Mouse (Mus musculus) intestine, postnatal 0 days (tissue): ENCODE results near the gene Secisbp2. TPM values are rescaled to one million over a fixed set of nuclear protein-coding genes. Genes with fewer than 3 reads are reported as not detected.
"Not testable (repeated sequence)": the region's sequence is repeated elsewhere in the genome, so short reads cannot be mapped to it uniquely, and the experiment has no call there.

Experiments
- ATAC-seq: fragments of 200-750 bp; cut with Nextera tagmentation; 2 replicates; pipeline ENCODE4 v1.8.0; 2017; ENCODE audit warnings: mild to moderate bottlenecking, moderate TSS enrichment, moderate library complexity
- H3K27ac ChIP-seq: fragments of 300-500 bp; sonication (generic); 2 replicates; pipeline ENCODE4 v1.5.1; 2014; ENCODE audit warnings: mild to moderate bottlenecking, low read depth, low read length, moderate library complexity
- H3K27me3 ChIP-seq: fragments of 300-500 bp; sonication (generic); replicated peaks from 2 replicates; pipeline ENCODE4 v1.6.1; 2014; ENCODE audit warnings: low read length, mixed read lengths; ENCODE audit not compliant: control insufficient read depth, insufficient read depth
- H3K36me3 ChIP-seq: fragments of 300-500 bp; sonication (generic); 2 replicates; pipeline ENCODE4 v1.6.1; 2014; ENCODE audit warnings: mild to moderate bottlenecking, moderate library complexity; ENCODE audit not compliant: control insufficient read depth, insufficient read depth
- H3K4me1 ChIP-seq: fragments of 300-500 bp; sonication (generic); replicated peaks from 2 replicates; pipeline ENCODE4 v1.6.1; 2014; ENCODE audit warnings: antibody characterized with exemption, low read length, mixed read lengths; ENCODE audit not compliant: control insufficient read depth, insufficient read depth
- H3K4me2 ChIP-seq: fragments of 300-500 bp; sonication (generic); replicated peaks from 2 replicates; pipeline ENCODE4 v1.6.1; 2014; ENCODE audit warnings: low read depth, mild to moderate bottlenecking, moderate library complexity
- H3K4me3 ChIP-seq: fragments of 300-500 bp; sonication (generic); 2 replicates; pipeline ENCODE4 v1.5.1; 2014; ENCODE audit warnings: low read depth, low read length
- H3K9ac ChIP-seq: fragments of 300-500 bp; sonication (generic); 2 replicates; pipeline ENCODE4 v1.6.1; 2014; ENCODE audit warnings: mild to moderate bottlenecking, low read depth, low read length
- H3K9me3 ChIP-seq: fragments of 300-500 bp; sonication (generic); 2 replicates; pipeline ENCODE4 v1.6.1; 2016; ENCODE audit warnings: mixed run types; ENCODE audit not compliant: control insufficient read depth
- CTCF ChIP-seq: sonication (generic); IDR thresholded peaks from 2 replicates; pipeline ENCODE4 v1.5.1; 2016; ENCODE audit warnings: low read depth, mild to moderate bottlenecking, control low read depth, antibody characterized with exemption, moderate library complexity
- WGBS: fragments of 180-500 bp; shearing (Covaris S2); extraction: QIAGEN DNeasy Blood & Tissue Kit; methylation state at CpG from one replicate; pipeline ENCODE4 v1.1.7; 2014; 5-methylcytosine and 5-hydroxymethylcytosine counted together
- polyA plus RNA-seq: library from polyadenylated mRNA; unstranded; fragments of >200 nt; fragmentation: Nextera tagmentation; extraction: Ambion mirVana; gene quantifications from 2 replicates; pipeline ENCODE4 v1.2.1, GENCODE M21; 2015

Secisbp2 gene
- polyA plus RNA-seq, 1 experiment from 2014 or later, result 20.2 TPM

- no peak for ATAC-seq
- no peak overlapping the region for H3K4me3 ChIP-seq
- no peaks in the 10 kb centered on the region for H3K4me1 ChIP-seq
- H3K27ac ChIP-seq, result no peak overlapping the region
- H3K9me3 ChIP-seq, result no peaks in the 10 kb centered on the region
- TF ChIP-seq CTCF, result no peak
- H3K27me3 ChIP-seq, result no peaks in the 10 kb centered on the region
- no peaks in the 10 kb centered on the region for H3K36me3 ChIP-seq
- H3K4me2 ChIP-seq, result no peak overlapping the region
- H3K9ac ChIP-seq, result no peak overlapping the region
- WGBS, result 81% methylated on average over 2 of the region's 2 CpGs
Measured at GRCm38 (mm10) chr13:51623678-51624077, 27.8 kb upstream of the Secisbp2 start.

- H3K9me3 ChIP-seq, result no peaks in the 10 kb centered on the region
- no peak for TF ChIP-seq CTCF
- H3K4me1 ChIP-seq, result no peaks in the 10 kb centered on the region
- no peak overlapping the region for H3K27ac ChIP-seq
- H3K4me2 ChIP-seq, result no peak overlapping the region
- 78% methylated on average over 6 of the region's 6 CpGs for WGBS
- no peaks in the 10 kb centered on the region for H3K27me3 ChIP-seq
- no peak overlapping the region for H3K4me3 ChIP-seq
- no peaks in the 10 kb centered on the region for H3K36me3 ChIP-seq
- H3K9ac ChIP-seq, result no peak overlapping the region
- no peak for ATAC-seq
Measured at GRCm38 (mm10) chr13:51628273-51628848, 23.1 kb upstream of the Secisbp2 start.

GRCm38 (mm10) chr13:51631354-51631992, 20.0 kb upstream of the Secisbp2 start:
- no peaks in the 10 kb centered on the region for H3K36me3 ChIP-seq
- no peaks in the 10 kb centered on the region for H3K4me1 ChIP-seq
- ATAC-seq, result no peak
- no peaks in the 10 kb centered on the region for H3K9me3 ChIP-seq
- no peak overlapping the region for H3K4me2 ChIP-seq
- no peaks in the 10 kb centered on the region for H3K27me3 ChIP-seq
- H3K4me3 ChIP-seq, result no peak overlapping the region
- H3K9ac ChIP-seq, result no peak overlapping the region
- TF ChIP-seq CTCF, result no peak
- H3K27ac ChIP-seq, result no peak overlapping the region
- 78% methylated on average over 15 of the region's 15 CpGs for WGBS

- Histone ChIP-seq H3K27ac (no peak overlapping the region), H3K4me1 (no peaks in the 10 kb centered on the region), H3K4me2 (no peak overlapping the region), H3K36me3 (no peaks in the 10 kb centered on the region), H3K4me3 (no peak overlapping the region), H3K9me3 (no peaks in the 10 kb centered on the region), H3K27me3 (no peaks in the 10 kb centered on the region), H3K9ac (no peak overlapping the region)
- no peak for ATAC-seq
- 78% methylated on average over 5 of the region's 5 CpGs for WGBS
- TF ChIP-seq CTCF, result no peak
Measured at GRCm38 (mm10) chr13:51632560-51633218, 18.8 kb upstream of the Secisbp2 start.

GRCm38 (mm10) chr13:51635384-51635783, 16.1 kb upstream of the Secisbp2 start:
- 35% methylated on average over 6 of the region's 9 CpGs for WGBS
- H3K4me3 ChIP-seq, H3K36me3 ChIP-seq, H3K27me3 ChIP-seq, ATAC-seq, H3K9ac ChIP-seq, H3K27ac ChIP-seq, H3K9me3 ChIP-seq, H3K4me2 ChIP-seq, H3K4me1 ChIP-seq: not testable (repeated sequence)

- WGBS, result 76% methylated on average over 4 of the region's 4 CpGs
- Histone ChIP-seq H3K4me2 (no peak overlapping the region), H3K4me1 (no peaks in the 10 kb centered on the region), H3K9me3 (no peaks in the 10 kb centered on the region), H3K4me3 (no peak overlapping the region), H3K36me3 (no peaks in the 10 kb centered on the region), H3K9ac (no peak overlapping the region), H3K27ac (no peak overlapping the region), H3K27me3 (no peaks in the 10 kb centered on the region)
- ATAC-seq, result no peak
- peak; percentile 43; the same call in 1 of the 2 replicates for TF ChIP-seq CTCF
Measured at GRCm38 (mm10) chr13:51638958-51639357, 12.5 kb upstream of the Secisbp2 start.
